Comparison of ENCODE assay signal across 8 mouse cellular contexts in genomic region chr1:195130953-195131674, GRCm38 (mm10). TPM values are rescaled to one million over a fixed set of nuclear protein-coding genes. Genes with fewer than 3 reads are reported as not detected.
DNase-seq lines count a peak whose midpoint lies in the region; ATAC-seq and TF ChIP-seq lines count a peak whose summit lies in the region.

Cr1l (minus strand) TSS chr1:195131586.

- H3K4me1 ChIP-seq in CH12.LX (ENCODE audit: control insufficient read depth in 1 of 2, insufficient read depth in 2 of 2) = peaks cover 0 to 23% of the 10 kb centered on the region in 2 experiments; a peak in 1 of 4 replicates
- no peaks in the 10 kb centered on the region; the same call in 1 of the 2 replicates for H3K4me1 ChIP-seq in forebrain, embryonic 11.5 days (replicated peaks; ENCODE audit: control insufficient read depth, insufficient read depth, low read length)
- H3K4me1 ChIP-seq in heart, embryonic 16.5 days (ENCODE audit: control insufficient read depth, insufficient read depth, low read length) = 0 out of 2 replicates have a peak, but pooled peaks cover 3% of the 10 kb centered on the region
- peaks cover 18% of the 10 kb centered on the region for H3K4me1 ChIP-seq in liver, embryonic 15.5 days (replicated peaks)
- H3K4me1 ChIP-seq in neural tube, embryonic 12.5 days = no peaks in the 10 kb centered on the region

- no peaks in the 10 kb centered on the region for H3K9me3 ChIP-seq in CH12.LX (replicated peaks; ENCODE audit: low read length)
- no peaks in the 10 kb centered on the region for H3K9me3 ChIP-seq in forebrain, embryonic 11.5 days (ENCODE audit: control insufficient read depth, low read length)
- H3K9me3 ChIP-seq in heart, embryonic 16.5 days (replicated peaks; ENCODE audit: control insufficient read depth, low read length) = no peaks in the 10 kb centered on the region
- no peaks in the 10 kb centered on the region for H3K9me3 ChIP-seq in liver, embryonic 15.5 days (replicated peaks)
- no peaks in the 10 kb centered on the region for H3K9me3 ChIP-seq in neural tube, embryonic 12.5 days

- peak; percentile 74 for TF ChIP-seq POLR2A in CH12.LX (IDR thresholded peaks at IDR 0.05; ENCODE audit: low read depth, low read length)

- no peaks in the 10 kb centered on the region for H3K27me3 ChIP-seq in CH12.LX (replicated peaks)
- H3K27me3 ChIP-seq in forebrain, embryonic 11.5 days (ENCODE audit: control insufficient read depth, insufficient read depth, low read length) = no peaks in the 10 kb centered on the region
- no peaks in the 10 kb centered on the region for H3K27me3 ChIP-seq in heart, embryonic 16.5 days (ENCODE audit: control insufficient read depth, insufficient read depth, low read length)
- H3K27me3 ChIP-seq in liver, embryonic 15.5 days = no peaks in the 10 kb centered on the region
- no peaks in the 10 kb centered on the region for H3K27me3 ChIP-seq in neural tube, embryonic 12.5 days (replicated peaks)

- ATAC-seq in forebrain, embryonic 11.5 days (replicated peaks; ENCODE audit: low FRiP score) = peak; percentile 99
- ATAC-seq in heart, embryonic 16.5 days (replicated peaks; ENCODE audit: extremely low read depth, insufficient read depth, low FRiP score) = peak; percentile 99
- peak; percentile 96 for ATAC-seq in liver, embryonic 15.5 days (ENCODE audit: insufficient read depth)
- peak; percentile 100 for ATAC-seq in neural tube, embryonic 12.5 days (ENCODE audit: low FRiP score, low read depth)

- peak; percentile 87 for DNase-seq in CH12.LX (ENCODE audit: extremely low read depth)
- DNase-seq in c-Kit-positive CD71-positive TER-119-negative erythroid progenitor cells, embryonic 14.5 days (ENCODE audit: low read depth) = peak; percentile 86
- DNase-seq in forebrain, embryonic 11.5 days (ENCODE audit: low spot score) = peak; percentile 91
- peak; percentile 92 for DNase-seq in kidney, postnatal 36 days
- DNase-seq in telencephalon, adult 2 months (ENCODE audit: low read depth, low spot score) = peak; percentile 86

- peaks cover 10 to 25% of the 10 kb centered on the region in 2 experiments for H3K36me3 ChIP-seq in CH12.LX (replicated peaks in 1 of 2; ENCODE audit: control insufficient read depth in 1 of 2, insufficient read depth in 1 of 2, low read length in 1 of 2)
- no peaks in the 10 kb centered on the region for H3K36me3 ChIP-seq in forebrain, embryonic 11.5 days (ENCODE audit: control insufficient read depth, insufficient read depth, low read length)
- H3K36me3 ChIP-seq in heart, embryonic 16.5 days (ENCODE audit: control insufficient read depth, insufficient read depth) = peaks cover 13% of the 10 kb centered on the region
- H3K36me3 ChIP-seq in liver, embryonic 15.5 days (replicated peaks) = peaks cover 21% of the 10 kb centered on the region
- H3K36me3 ChIP-seq in neural tube, embryonic 12.5 days = peaks cover 7% of the 10 kb centered on the region; the same call in 1 of the 2 replicates

- H3K27ac ChIP-seq in CH12.LX (ENCODE audit: insufficient read depth, low read depth) = peak within 1 kb of the TSS; percentile 86
- peak within 1 kb of the TSS; percentile 86 for H3K27ac ChIP-seq in forebrain, embryonic 11.5 days (ENCODE audit: low read depth, low read length)
- peak within 1 kb of the TSS; percentile 98 for H3K27ac ChIP-seq in heart, embryonic 16.5 days (ENCODE audit: low read length)
- peak within 1 kb of the TSS; percentile 98 for H3K27ac ChIP-seq in liver, embryonic 15.5 days (replicated peaks)
- peak within 1 kb of the TSS; percentile 72 for H3K27ac ChIP-seq in neural tube, embryonic 12.5 days

- TF ChIP-seq RAD21 in CH12.LX (IDR thresholded peaks at IDR 0.05; ENCODE audit: low read depth, low read length) = peak; percentile 73

- peak within 1 kb of the TSS; percentile 98 for H3K4me2 ChIP-seq in CH12.LX (ENCODE audit: insufficient read depth, low read depth, poor library complexity, severe bottlenecking)
- H3K4me2 ChIP-seq in forebrain, embryonic 11.5 days (ENCODE audit: low read depth, low read length, severe bottlenecking) = peak within 1 kb of the TSS; percentile 48
- peak within 1 kb of the TSS; percentile 88 for H3K4me2 ChIP-seq in heart, embryonic 16.5 days (ENCODE audit: low read depth, low read length)
- H3K4me2 ChIP-seq in liver, embryonic 15.5 days = peak within 1 kb of the TSS; percentile 69
- peak within 1 kb of the TSS; percentile 56 for H3K4me2 ChIP-seq in neural tube, embryonic 12.5 days (replicated peaks)

- no peak for TF ChIP-seq EP300 in CH12.LX (IDR thresholded peaks at IDR 0.05; ENCODE audit: low read length)

- dilution Hi-C loops in CH12.LX (cut with MboI; ENCODE audit: extremely low pct_ligation_motif_present, extremely low pct_unique_long_range_greater_than_20kb, low sequenced_read_pairs) = no loop called here

- WGBS in forebrain, embryonic 11.5 days = under 1% methylated on average over 31 of the region's 31 CpGs
- under 1% methylated on average over 31 of the region's 31 CpGs for WGBS in heart, embryonic 16.5 days
- WGBS in liver, embryonic 15.5 days (ENCODE audit: insufficient replicate concordance) = under 1% methylated on average over 31 of the region's 31 CpGs
- under 1% methylated on average over 31 of the region's 31 CpGs for WGBS in neural tube, embryonic 12.5 days

- H3K79me2 ChIP-seq in CH12.LX (replicated peaks; ENCODE audit: control insufficient read depth, extremely low read depth, insufficient read depth, poor library complexity, severe bottlenecking) = peaks cover 10% of the 10 kb centered on the region

- in situ Hi-C loops in CH12.LX (cut with MboI; ENCODE audit: low pct_ligation_motif_present, low pct_unique_long_range_greater_than_20kb, low sequenced_read_pairs) = no loop called here

- peak within 1 kb of the TSS; percentile 60 to 72 (median 68) for H3K4me3 ChIP-seq in CH12.LX (replicated peaks in 1 of 3; ENCODE audit: low read depth in 2 of 3, low read length in 2 of 3, poor library complexity in 1 of 3)
- peak within 1 kb of the TSS; percentile 53 for H3K4me3 ChIP-seq in forebrain, embryonic 11.5 days (ENCODE audit: low read depth, low read length)
- H3K4me3 ChIP-seq in heart, embryonic 16.5 days (ENCODE audit: low read length) = peak within 1 kb of the TSS; percentile 78
- H3K4me3 ChIP-seq in liver, embryonic 15.5 days (replicated peaks) = peak within 1 kb of the TSS; percentile 79
- peak within 1 kb of the TSS; percentile 56 for H3K4me3 ChIP-seq in neural tube, embryonic 12.5 days

- H3K9ac ChIP-seq in CH12.LX (ENCODE audit: insufficient read depth, low read depth) = peak within 1 kb of the TSS; percentile 94
- H3K9ac ChIP-seq in forebrain, embryonic 11.5 days (ENCODE audit: low read length) = peak within 1 kb of the TSS; percentile 84
- peak within 1 kb of the TSS; percentile 97 for H3K9ac ChIP-seq in heart, embryonic 16.5 days (ENCODE audit: low read length)
- peak within 1 kb of the TSS; percentile 93 for H3K9ac ChIP-seq in liver, embryonic 15.5 days
- H3K9ac ChIP-seq in neural tube, embryonic 12.5 days = peak within 1 kb of the TSS; percentile 68

- TF ChIP-seq CTCF in CH12.LX (conservative IDR thresholded peaks at IDR 0.05 in 1 of 2, IDR thresholded peaks at IDR 0.05 in 1 of 2; ENCODE audit: low read depth in 2 of 2, low read length in 2 of 2) = peak in 1 of 2 experiments; percentile 78; a peak in 2 of 4 replicates

TF ChIP-seq in CH12.LX, 34 proteins besides CTCF, POLR2A, EP300 and RAD21 (continues in another document):
- TF ChIP-seq ETS1 (conservative IDR thresholded peaks at IDR 0.05; ENCODE audit: low read depth, low read length) (no peak; the same call in 1 of the 2 replicates), NRF1 (IDR thresholded peaks at IDR 0.05; ENCODE audit: low read depth, low read length) (peak; percentile 86), SMC3 (IDR thresholded peaks at IDR 0.05; ENCODE audit: low read depth, low read length) (peak; percentile 62), HCFC1 (IDR thresholded peaks at IDR 0.05; ENCODE audit: low read depth, low read length) (peak; percentile 54; the same call in 1 of the 2 replicates), CHD2 (IDR thresholded peaks at IDR 0.05; ENCODE audit: low read length) (no peak), MXI1 (IDR thresholded peaks at IDR 0.05; ENCODE audit: low read depth, low read length) (peak; percentile 96), BHLHE40 (IDR thresholded peaks at IDR 0.05; ENCODE audit: low read depth, low read length) (no peak; the same call in 1 of the 2 replicates), ZNF384 (IDR thresholded peaks at IDR 0.05; ENCODE audit: low read depth, low read length) (no peak), JUND (conservative IDR thresholded peaks at IDR 0.05; ENCODE audit: low read depth, low read length) (no peak), MYC (IDR thresholded peaks at IDR 0.05; ENCODE audit: low read depth, low read length) (peak; percentile 69; the same call in 1 of the 2 replicates), MAZ (IDR thresholded peaks at IDR 0.05; ENCODE audit: low read depth, low read length) (no peak), E2F4 (IDR thresholded peaks at IDR 0.05; ENCODE audit: insufficient replicate concordance, low read depth, low read length) (no peak), ZMIZ1 (IDR thresholded peaks at IDR 0.05; ENCODE audit: low read depth, low read length) (peak; percentile 63), TBP (conservative IDR thresholded peaks at IDR 0.05; ENCODE audit: low read depth, low read length) (peak; percentile 94), MAX (IDR thresholded peaks at IDR 0.05; ENCODE audit: low read length) (peak; percentile 87), ZKSCAN1 (IDR thresholded peaks at IDR 0.05; ENCODE audit: borderline replicate concordance, low read depth, low read length) (no peak), UBTF (IDR thresholded peaks at IDR 0.05; ENCODE audit: low read depth, low read length) (peak; percentile 75; the same call in 1 of the 2 replicates), KAT2A (IDR thresholded peaks at IDR 0.05; ENCODE audit: insufficient replicate concordance, low read length) (no peak), IRF4 (IDR thresholded peaks at IDR 0.05; ENCODE audit: low read depth, low read length) (peak; percentile 58; the same call in 1 of the 2 replicates), SIN3A (IDR thresholded peaks at IDR 0.05; ENCODE audit: low read length) (peak; percentile 80), NELFE (IDR thresholded peaks at IDR 0.05; ENCODE audit: low read depth, low read length) (peak; percentile 75), ELF1 (IDR thresholded peaks at IDR 0.05; ENCODE audit: low read depth, low read length) (0 out of 2 replicates have a peak, but pooled peaks have one; percentile 9)

RNA-seq across cellular contexts. Expression of gene Cr1l, which starts in this region (rescaled TPM):
- total RNA-seq in CH12.LX (2012; rRNA removed) (84.6 and 89.9 TPM in 2 replicates), CH12.LX (2014; rRNA removed) (134 and 153 TPM in 2 replicates)
- 76.1 and 76.4 TPM in 2 replicates for polyA plus RNA-seq in CH12.LX (2012; ENCODE audit: insufficient read length, low read depth)
- polyA plus RNA-seq in forebrain, embryonic 11.5 days (2014; fragmentation: Nextera tagmentation; extraction: Ambion mirVana) = 40.0 and 40.7 TPM in 2 replicates
- polyA plus RNA-seq in heart, embryonic 16.5 days (2015; fragmentation: Nextera tagmentation; extraction: Ambion mirVana) = 66.4 and 70.4 TPM in 2 replicates
- polyA plus RNA-seq in liver, embryonic 15.5 days (2015; fragmentation: Nextera tagmentation; extraction: Ambion mirVana) = 72.6 and 74.8 TPM in 2 replicates
- polyA plus RNA-seq in neural tube, embryonic 12.5 days (2016; fragmentation: Nextera tagmentation; extraction: Ambion mirVana) = 37.4 and 38.9 TPM in 2 replicates

Comparison
In these comparisons a context has a peak if more than half of its experiments do, and no peak if none do; other contexts are left out.
1. Peak in every context shown above with its lines: DNase-seq, ATAC-seq, H3K4me3 ChIP-seq and H3K27ac ChIP-seq.
2. H3K4me2 ChIP-seq: peak in every context shown above with its lines; median percentile 98 in CH12.LX; 88 in heart, embryonic 16.5 days; 69 in liver, embryonic 15.5 days; 56 in neural tube, embryonic 12.5 days; 48 in forebrain, embryonic 11.5 days.